Mouse (Mus musculus) heart, postnatal 4 days (tissue): ENCODE measurements at regions not wholly inside any gene's neighbourhood (a gene's known extent, or its start where the extent isn't known, plus 50 kb on each side); places are given as distances from the start of the nearest gene placed in this dataset.
A peak's percentile ranks its signal among the peaks of the same experiment; 100 is the strongest.

Source experiments
- DNase-seq: peaks from one replicate; pipeline ENCODE4 v3.0.0; 2021

- DNase-seq = no peak
These were observed 197.7 kb upstream of the Gmds start for GRCm38 (mm10) chr13:32536241-32536640.

GRCm38 (mm10) chr13:32535602-32536001, 197.1 kb upstream of the Gmds start:
- no peak for DNase-seq

GRCm38 (mm10) chr13:32530926-32531512, 192.5 kb upstream of the Gmds start:
- DNase-seq = no peak

- no peak for DNase-seq
These were observed 180.2 kb upstream of the Gmds start for GRCm38 (mm10) chr13:32518611-32519344.

DNA sequence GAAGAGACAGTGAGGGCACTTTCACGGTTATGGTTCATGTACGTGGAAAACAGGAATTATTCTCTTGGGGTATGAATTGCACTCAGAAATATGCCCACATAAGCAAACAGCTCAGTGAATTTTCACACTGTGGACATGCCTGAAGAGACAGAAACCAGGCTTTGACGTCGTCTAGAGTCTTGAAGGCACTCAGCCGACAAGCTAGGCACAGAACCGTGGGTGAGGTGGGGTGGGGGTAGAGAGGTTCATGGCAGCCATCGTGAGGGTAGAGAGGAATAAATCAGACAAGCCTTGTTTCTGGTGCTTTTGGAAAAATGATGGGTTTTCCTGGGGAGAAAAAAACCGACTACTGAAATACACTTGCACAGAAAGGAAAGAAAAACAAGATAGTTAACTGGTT, 179.0 kb upstream of the Gmds start:
- DNase-seq = no peak

GRCm38 (mm10) chr13:32509231-32510023, 170.9 kb upstream of the Gmds start:
- no peak for DNase-seq

DNA sequence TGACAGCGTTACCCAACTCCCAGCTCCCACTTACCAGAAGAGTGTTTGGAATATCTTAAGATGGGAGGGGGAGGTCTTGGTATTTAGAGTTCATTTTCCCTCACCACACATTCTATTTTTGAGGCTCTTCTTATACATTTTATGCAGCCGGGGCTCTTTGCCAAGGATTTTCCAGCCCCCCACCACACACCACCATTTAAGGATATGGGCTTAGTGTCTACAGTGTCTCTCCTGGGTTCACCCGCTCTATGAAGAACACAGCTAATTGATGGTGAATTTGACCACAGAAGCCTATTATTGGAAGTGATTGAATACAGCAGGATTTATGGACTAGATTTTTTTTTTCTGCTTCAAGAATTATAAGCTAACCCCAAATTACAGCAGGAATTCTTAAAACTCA, 169.9 kb upstream of the Gmds start:
- DNase-seq = no peak

- DNase-seq = no peak
These were observed 169.3 kb upstream of the Gmds start for GRCm38 (mm10) chr13:32507825-32508224.

GRCm38 (mm10) chr13:32498205-32498790, 159.8 kb upstream of the Gmds start:
- no peak for DNase-seq

DNA sequence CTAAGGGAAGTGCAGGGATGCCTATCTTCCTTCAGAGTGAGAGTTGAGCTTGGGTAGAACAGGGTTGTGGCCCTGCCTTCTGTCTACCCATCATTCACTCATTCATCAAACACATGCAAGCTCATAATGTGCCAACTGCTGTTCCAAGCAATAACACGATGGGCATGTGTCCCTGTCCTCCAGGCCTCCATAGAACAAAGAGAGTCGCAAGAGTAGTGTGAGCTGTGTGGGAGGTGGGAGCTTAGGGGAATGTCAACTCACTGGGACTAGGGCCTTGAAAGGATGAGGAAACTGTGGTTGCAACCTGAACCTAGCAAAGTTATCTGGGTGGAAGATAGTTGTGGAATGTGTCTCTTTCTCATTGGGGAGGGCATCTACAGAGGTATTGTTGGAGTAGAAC, 157.7 kb upstream of the Gmds start:
- no peak for DNase-seq

DNA sequence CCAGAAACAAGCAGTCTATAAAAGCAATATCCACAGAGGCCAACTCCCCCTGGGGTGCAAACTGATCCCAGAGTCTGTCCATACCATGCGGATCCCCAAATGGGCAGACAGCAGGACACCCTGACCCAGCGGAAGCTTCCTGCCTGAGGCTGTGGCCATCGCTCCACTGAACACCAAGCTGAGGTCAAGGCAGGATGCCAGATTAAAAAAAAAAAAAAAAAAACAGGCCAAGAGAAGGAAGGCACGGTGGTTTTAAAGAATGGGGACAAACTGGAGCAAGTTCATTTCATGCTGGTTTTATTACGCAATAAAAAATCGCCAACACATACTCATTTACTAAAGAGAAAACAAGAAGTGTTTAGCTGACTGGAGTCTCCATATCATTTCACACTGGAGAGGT, 156.5 kb upstream of the Gmds start:
- no peak for DNase-seq

DNA sequence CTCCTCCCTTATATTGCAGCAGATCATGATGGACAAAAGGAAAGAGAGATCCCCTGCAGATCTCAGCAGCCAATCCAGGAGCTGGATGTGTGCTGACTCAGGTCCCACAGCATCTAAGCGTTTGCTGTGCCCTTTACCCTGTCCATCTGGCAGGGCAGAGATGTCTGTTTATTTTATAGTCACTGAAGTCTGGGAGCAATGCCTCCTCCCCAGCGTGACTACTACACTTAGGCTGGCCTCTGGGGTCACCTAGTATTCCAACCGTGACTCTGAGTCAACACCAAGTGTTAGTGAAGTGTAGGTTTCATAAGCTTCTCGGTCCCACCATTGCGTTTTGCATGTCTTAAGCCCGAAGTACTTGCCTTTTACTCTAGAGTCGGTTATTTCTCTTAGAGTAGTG, 155.3 kb upstream of the Gmds start:
- DNase-seq = no peak

GRCm38 (mm10) chr13:32493309-32493708, 154.8 kb upstream of the Gmds start:
- peak; percentile 77 for DNase-seq

DNA sequence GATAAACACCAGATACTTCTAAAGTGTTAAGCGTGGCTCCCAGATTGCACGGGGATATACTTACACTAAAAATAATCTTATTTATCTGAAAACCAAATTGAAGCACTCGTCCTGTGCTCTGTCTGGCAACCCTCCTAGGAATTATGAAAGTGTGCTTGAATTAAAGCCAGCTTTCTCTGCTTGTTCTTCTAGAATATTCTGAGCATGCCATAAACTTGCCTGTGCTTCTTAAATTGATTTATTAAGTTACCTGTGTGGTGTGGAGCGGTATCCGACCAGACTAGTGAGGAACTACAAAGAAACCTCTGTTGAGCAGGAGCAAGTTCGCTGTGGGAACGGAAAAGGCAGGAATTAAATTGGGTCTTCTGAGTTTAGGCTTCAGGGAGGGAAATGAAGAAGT, 154.0 kb upstream of the Gmds start:
- DNase-seq = no peak

GRCm38 (mm10) chr13:32481444-32482058, 143.0 kb upstream of the Gmds start:
- DNase-seq = no peak

DNA sequence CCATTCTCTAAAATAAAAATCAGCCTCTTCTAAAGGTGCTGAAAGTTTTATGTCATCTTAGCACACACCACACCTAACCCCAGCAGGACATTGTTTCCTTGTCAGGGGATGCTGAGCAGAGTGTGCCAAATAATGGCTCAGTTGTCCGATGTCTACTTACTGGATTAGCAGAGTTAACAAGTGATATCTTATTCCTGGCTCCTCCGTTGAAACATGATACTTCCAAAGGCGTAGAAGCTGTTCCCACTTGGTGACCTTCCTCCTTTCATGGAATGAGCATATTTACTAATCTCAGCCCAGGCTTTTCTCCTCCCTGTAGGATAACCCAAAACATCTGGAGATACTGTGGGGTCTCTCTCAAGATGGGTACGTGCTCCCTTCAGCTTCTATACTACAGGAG, 141.5 kb upstream of the Gmds start:
- DNase-seq = no peak

DNA sequence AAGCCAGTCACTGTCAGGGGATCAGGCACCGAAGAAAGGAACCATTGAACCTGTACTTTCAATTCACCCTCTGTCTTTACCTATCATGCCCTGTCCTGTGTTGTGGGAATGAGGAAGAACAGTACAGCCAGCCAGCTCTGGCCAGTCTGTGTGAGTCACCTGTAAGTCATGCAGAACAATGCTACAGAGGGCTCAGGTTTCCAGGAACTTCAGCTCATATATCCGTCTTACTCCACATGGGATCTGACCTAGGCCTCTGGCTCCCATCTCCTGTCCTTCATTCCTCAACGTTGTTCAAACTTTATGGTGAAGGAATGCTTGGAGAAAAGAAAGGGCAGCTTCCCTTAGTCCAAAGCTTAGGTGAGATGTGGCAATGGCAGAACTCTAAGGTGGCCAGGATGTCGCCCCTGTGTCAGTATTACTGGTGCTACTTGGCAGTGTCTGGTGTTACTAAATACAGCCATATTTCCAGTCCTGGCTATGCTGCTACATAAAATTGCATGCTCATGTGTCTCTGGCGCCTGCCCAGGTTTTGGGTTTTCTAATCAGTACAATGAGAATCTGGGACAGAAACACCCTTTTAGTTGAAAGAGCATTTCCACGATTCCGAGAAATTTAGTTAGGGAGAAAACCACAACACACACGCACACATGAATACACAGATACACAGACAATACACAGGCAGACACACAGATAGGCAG, 140.7 kb upstream of the Gmds start:
- DNase-seq = peak; percentile 64

DNA sequence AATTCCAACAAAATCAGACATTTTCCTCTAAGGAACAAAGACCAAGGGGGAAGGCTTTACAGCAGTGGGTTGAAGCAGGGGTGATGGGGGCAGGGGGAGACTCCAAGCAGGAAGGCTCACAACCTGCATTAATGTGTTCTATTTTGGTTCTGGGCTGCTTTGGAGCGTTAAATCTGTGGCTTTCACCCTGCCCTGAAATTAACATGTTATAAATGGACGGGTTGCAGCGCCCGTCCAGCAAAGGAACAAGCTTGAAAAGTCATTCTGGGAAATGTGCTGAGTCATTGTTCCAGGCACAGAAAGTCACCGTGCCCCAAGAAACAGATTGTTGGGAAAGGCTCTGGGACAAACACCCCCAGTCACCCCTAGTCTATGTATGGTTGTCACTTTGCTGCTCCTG, 127.2 kb upstream of the Gmds start:
- DNase-seq = no peak

GRCm38 (mm10) chr13:32465041-32465682, 126.6 kb upstream of the Gmds start:
- DNase-seq = no peak

DNA sequence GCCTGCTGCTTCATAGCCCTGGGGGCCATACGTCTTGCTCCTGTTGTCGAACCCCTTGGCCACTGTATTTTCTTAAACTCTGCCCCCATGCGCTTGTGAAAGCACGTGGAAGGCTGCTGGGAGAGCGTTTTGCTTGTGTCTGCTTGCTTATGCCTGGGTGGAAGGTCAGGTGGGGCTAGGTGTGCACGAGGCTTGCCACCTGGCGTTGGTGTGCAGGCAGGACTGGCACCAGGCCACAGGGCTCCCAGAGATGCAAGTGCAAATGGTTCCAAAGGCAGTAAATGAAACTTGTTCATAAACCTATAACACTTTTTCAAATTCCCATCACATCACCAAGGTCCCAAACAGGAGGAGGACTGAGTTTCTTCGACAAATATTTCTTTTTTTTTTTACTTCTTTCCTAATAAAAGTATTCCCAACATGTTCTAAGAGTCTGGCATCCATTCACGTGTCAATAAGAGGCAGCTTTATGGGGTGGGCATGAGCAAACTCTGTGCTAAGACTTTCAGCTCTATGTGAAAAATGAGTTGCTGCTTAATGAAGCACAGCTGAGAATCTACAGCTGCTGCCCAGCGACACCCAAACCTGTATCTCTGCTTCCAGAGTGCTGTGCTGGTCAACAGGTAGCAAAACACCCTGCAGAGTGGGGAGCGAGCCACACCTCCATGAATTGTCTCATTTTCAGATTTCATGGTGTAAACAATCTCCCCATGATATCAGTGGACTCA, 116.0 kb upstream of the Gmds start:
- no peak for DNase-seq
